Comparison of ENCODE assay signal across 7 mouse cellular contexts in genomic region chr5:110101716-110102347, GRCm38 (mm10). TPM values are rescaled to one million over a fixed set of nuclear protein-coding genes. Genes with fewer than 3 reads are reported as not detected.
DNase-seq lines count a peak whose midpoint lies in the region; ATAC-seq and TF ChIP-seq lines count a peak whose summit lies in the region.

No protein-coding gene starts in this region.

- H3K36me3 ChIP-seq in embryonic facial prominence, embryonic 15.5 days = peaks cover 38% of the 10 kb centered on the region
- H3K36me3 ChIP-seq in hindbrain, embryonic 16.5 days (ENCODE audit: control insufficient read depth, insufficient read depth, low read length) = peaks cover 28% of the 10 kb centered on the region

- no peak overlapping the region for H3K27ac ChIP-seq in embryonic facial prominence, embryonic 15.5 days (replicated peaks)
- H3K27ac ChIP-seq in hindbrain, embryonic 16.5 days (ENCODE audit: low read depth, low read length) = no peak overlapping the region; the same call in 1 of the 2 replicates
- H3K27ac ChIP-seq in left cerebral cortex, adult 2 months = peak overlapping the region; percentile 91

- H3K9ac ChIP-seq in embryonic facial prominence, embryonic 15.5 days = no peak overlapping the region
- H3K9ac ChIP-seq in hindbrain, embryonic 16.5 days (ENCODE audit: low read depth, low read length) = peak overlapping the region; percentile 61

- H3K4me2 ChIP-seq in embryonic facial prominence, embryonic 15.5 days (replicated peaks) = peak overlapping the region; percentile 83
- peak overlapping the region; percentile 87 for H3K4me2 ChIP-seq in hindbrain, embryonic 16.5 days (ENCODE audit: low read length)

- TF ChIP-seq CTCF in left cerebral cortex, adult 2 months (IDR thresholded peaks at IDR 0.05) = no peak

- H3K4me1 ChIP-seq in embryonic facial prominence, embryonic 15.5 days = peaks cover 34% of the 10 kb centered on the region
- peaks cover 27% of the 10 kb centered on the region for H3K4me1 ChIP-seq in hindbrain, embryonic 16.5 days (ENCODE audit: control insufficient read depth, insufficient read depth, low read depth, low read length)

- H3K27me3 ChIP-seq in embryonic facial prominence, embryonic 15.5 days = no peaks in the 10 kb centered on the region
- no peaks in the 10 kb centered on the region for H3K27me3 ChIP-seq in hindbrain, embryonic 16.5 days (replicated peaks; ENCODE audit: control insufficient read depth, insufficient read depth, low read length)

- no peak for ATAC-seq in embryonic facial prominence, embryonic 15.5 days (ENCODE audit: insufficient number of reproducible peaks, low FRiP score, low TSS enrichment, low read depth)
- peak; percentile 66 for ATAC-seq in hindbrain, embryonic 16.5 days
- peak; percentile 29 for ATAC-seq in megakaryocyte progenitor cell, adult 5-6 weeks (replicated peaks; ENCODE audit: poor library complexity)

- DNase-seq in ES-CJ7 (ENCODE audit: low read depth, low spot score) = peak; percentile 33
- peak; percentile 35 for DNase-seq in adrenal gland, postnatal 10 days
- peak; percentile 70 to 83 for DNase-seq in left cerebral cortex, adult 2 months (ENCODE audit: extremely low spot score in 1 of 2, low spot score in 2 of 2)
- peak; percentile 73 for DNase-seq in right cerebral cortex, postnatal 4 days

- 18% methylated on average over 34 of the region's 34 CpGs for WGBS in embryonic facial prominence, embryonic 15.5 days
- 16% methylated on average over 34 of the region's 34 CpGs for WGBS in hindbrain, embryonic 16.5 days

- 0 out of 2 replicates have a peak, but pooled peaks cover 3% of the 10 kb centered on the region for H3K9me3 ChIP-seq in embryonic facial prominence, embryonic 15.5 days (replicated peaks)
- no peaks in the 10 kb centered on the region; the same call in 1 of the 2 replicates for H3K9me3 ChIP-seq in hindbrain, embryonic 16.5 days (ENCODE audit: control insufficient read depth, low read length)

- intact Hi-C loops in left cerebral cortex, adult 2 months (cut with DNase I) = loop anchor here (10.0 kb wide), 2 partner anchors 107 to 1447 kb away; partner anchors contain the start of gene Zfp932

- peak overlapping the region; percentile 38 for H3K4me3 ChIP-seq in embryonic facial prominence, embryonic 15.5 days (replicated peaks)
- peak overlapping the region; percentile 46 for H3K4me3 ChIP-seq in hindbrain, embryonic 16.5 days (ENCODE audit: low read length)
- H3K4me3 ChIP-seq in left cerebral cortex, adult 2 months = peak overlapping the region; percentile 53

RNA-seq across cellular contexts. Expression of gene Plcxd1, which starts 2.1 kb away (rescaled TPM):
- total RNA-seq in adrenal gland, postnatal 10 days (2021) = under 1 TPM; 0.18 to 0.42 TPM
- 1.9 and 3.9 TPM in 2 replicates for polyA plus RNA-seq in embryonic facial prominence, embryonic 15.5 days (2015; fragmentation: Nextera tagmentation; extraction: Ambion mirVana)
- polyA plus RNA-seq in hindbrain, embryonic 16.5 days (2015; fragmentation: Nextera tagmentation; extraction: Ambion mirVana) = 8.4 and 10.9 TPM in 2 replicates
- 1 to 10 TPM; 9.3 to 9.5 TPM for total RNA-seq in left cerebral cortex, adult 2 months (2021)
- total RNA-seq in megakaryocyte progenitor cell, adult 5-6 weeks (2015) = not detected in 2 replicates
- 0.17 TPM in 1 of 2 replicates, not detected in the other for total RNA-seq in megakaryocyte progenitor cell, adult 5-6 weeks (2017)

RNA-seq across cellular contexts. Expression of gene Gtpbp6, which starts 6.2 kb away (rescaled TPM):
- 10 to 100 TPM; 44.4 to 54.2 TPM for total RNA-seq in adrenal gland, postnatal 10 days (2021)
- 38.2 and 38.4 TPM in 2 replicates for polyA plus RNA-seq in embryonic facial prominence, embryonic 15.5 days (2015; fragmentation: Nextera tagmentation; extraction: Ambion mirVana)
- 67.4 and 67.7 TPM in 2 replicates for polyA plus RNA-seq in hindbrain, embryonic 16.5 days (2015; fragmentation: Nextera tagmentation; extraction: Ambion mirVana)
- 100 to 1,000 TPM; 107 to 108 TPM for total RNA-seq in left cerebral cortex, adult 2 months (2021)
- total RNA-seq in megakaryocyte progenitor cell, adult 5-6 weeks (2015) = 12.0 and 12.7 TPM in 2 replicates
- total RNA-seq in megakaryocyte progenitor cell, adult 5-6 weeks (2017) = 17.3 and 19.8 TPM in 2 replicates

RNA-seq across cellular contexts. Expression of gene Gm35315, which starts 7.6 kb away (rescaled TPM):
- total RNA-seq in adrenal gland, postnatal 10 days (2021) = under 1 TPM; 0.33 to 0.58 TPM
- 0.92 and 1.2 TPM in 2 replicates for polyA plus RNA-seq in embryonic facial prominence, embryonic 15.5 days (2015; fragmentation: Nextera tagmentation; extraction: Ambion mirVana)
- 0.71 and 0.85 TPM in 2 replicates for polyA plus RNA-seq in hindbrain, embryonic 16.5 days (2015; fragmentation: Nextera tagmentation; extraction: Ambion mirVana)
- under 1 TPM; 0.42 to 0.59 TPM for total RNA-seq in left cerebral cortex, adult 2 months (2021)
- 1.7 and 3.0 TPM in 2 replicates for total RNA-seq in megakaryocyte progenitor cell, adult 5-6 weeks (2015)
- 1.2 and 1.6 TPM in 2 replicates for total RNA-seq in megakaryocyte progenitor cell, adult 5-6 weeks (2017)

RNA-seq across cellular contexts. Expression of gene Zfp605, which starts 8.1 kb away (rescaled TPM):
- total RNA-seq in adrenal gland, postnatal 10 days (2021) = 1 to 10 TPM; 3.8 to 5.1 TPM
- 4.5 and 4.8 TPM in 2 replicates for polyA plus RNA-seq in embryonic facial prominence, embryonic 15.5 days (2015; fragmentation: Nextera tagmentation; extraction: Ambion mirVana)
- polyA plus RNA-seq in hindbrain, embryonic 16.5 days (2015; fragmentation: Nextera tagmentation; extraction: Ambion mirVana) = 12.4 and 15.0 TPM in 2 replicates
- 10 to 100 TPM; 15.9 to 16.7 TPM for total RNA-seq in left cerebral cortex, adult 2 months (2021)
- 4.3 and 6.7 TPM in 2 replicates for total RNA-seq in megakaryocyte progenitor cell, adult 5-6 weeks (2015)
- 7.3 and 11.1 TPM in 2 replicates for total RNA-seq in megakaryocyte progenitor cell, adult 5-6 weeks (2017)

RNA-seq across cellular contexts. Expression of gene Gm17655, which starts 29.5 kb away (rescaled TPM):
- 1 to 10 TPM; 3.4 to 7.9 TPM for total RNA-seq in adrenal gland, postnatal 10 days (2021)
- polyA plus RNA-seq in embryonic facial prominence, embryonic 15.5 days (2015; fragmentation: Nextera tagmentation; extraction: Ambion mirVana) = 2.3 and 3.8 TPM in 2 replicates
- polyA plus RNA-seq in hindbrain, embryonic 16.5 days (2015; fragmentation: Nextera tagmentation; extraction: Ambion mirVana) = 3.5 and 5.2 TPM in 2 replicates
- total RNA-seq in left cerebral cortex, adult 2 months (2021) = 10 to 100 TPM in 1 of 2 experiments, 1 to 10 TPM in 1; 9.3 to 10.0 TPM
- 4.1 and 7.2 TPM in 2 replicates for total RNA-seq in megakaryocyte progenitor cell, adult 5-6 weeks (2015)
- total RNA-seq in megakaryocyte progenitor cell, adult 5-6 weeks (2017) = 6.0 and 29.3 TPM in 2 replicates

Comparison
In these comparisons a context has a peak if more than half of its experiments do, and no peak if none do; other contexts are left out.
1. RNA of gene Plcxd1, which starts 2.1 kb away (total RNA-seq): 9.3 to 9.5 TPM in left cerebral cortex, adult 2 months; 0.18 to 0.42 TPM in adrenal gland, postnatal 10 days and 0.17 TPM in megakaryocyte progenitor cell, adult 5-6 weeks; every median in the first group is over 4 times any median in the second.
2. Peak in every context shown above with its lines, with median percentiles within 50 percentile points of each other: DNase-seq and H3K4me3 ChIP-seq.